Mouse (Mus musculus): ENCODE results near the gene Wapl.

The Wapl gene

GRCm38 (mm10) chr14:34693970-34694369 lies 20.2 kb downstream of the Wapl start:
- DNase-seq (ENCODE audit: low spot score in 2 of 2): no peak

- DNase-seq (ENCODE audit: low spot score in 2 of 2): no peak
These were observed 23.6 kb downstream of the Wapl start for GRCm38 (mm10) chr14:34697376-34697775.

GRCm38 (mm10) chr14:34710209-34710608 lies 36.5 kb downstream of the Wapl start:
- no peak for DNase-seq (ENCODE audit: low spot score in 2 of 2)

GRCm38 (mm10) chr14:34712027-34712426 lies 38.3 kb downstream of the Wapl start:
- no peak for DNase-seq (ENCODE audit: low spot score in 2 of 2)

GRCm38 (mm10) chr14:34712857-34713256 lies 39.1 kb downstream of the Wapl start:
- no peak for DNase-seq (ENCODE audit: low spot score in 2 of 2)

- DNase-seq (ENCODE audit: low spot score in 2 of 2): no peak
These were observed 44.4 kb downstream of the Wapl start for GRCm38 (mm10) chr14:34718150-34718549.

- no peak for DNase-seq (ENCODE audit: low spot score in 2 of 2)
These were observed 54.0 kb downstream of the Wapl start for GRCm38 (mm10) chr14:34727709-34728108.

GRCm38 (mm10) chr14:34735405-34735804 lies 61.7 kb downstream of the Wapl start:
- no peak for DNase-seq (ENCODE audit: low spot score in 2 of 2)

GRCm38 (mm10) chr14:34745401-34745800 lies 71.7 kb downstream of the Wapl start:
- DNase-seq (ENCODE audit: low spot score in 2 of 2): no peak

GRCm38 (mm10) chr14:34755731-34756130 lies 82.0 kb downstream of the Wapl start:
- no peak for DNase-seq (ENCODE audit: low spot score in 2 of 2)

GRCm38 (mm10) chr14:34759938-34760337 lies 86.2 kb downstream of the Wapl start:
- no peak for DNase-seq (ENCODE audit: low spot score in 2 of 2)

- DNase-seq (ENCODE audit: low spot score in 2 of 2): peak in 1 of 2 experiments; percentile 35
These were observed 87.6 kb downstream of the Wapl start for GRCm38 (mm10) chr14:34761082-34761959.

- no peak for DNase-seq (ENCODE audit: low spot score in 2 of 2)
These were observed 89.0 kb downstream of the Wapl start for GRCm38 (mm10) chr14:34762682-34763081.

GRCm38 (mm10) chr14:34763771-34764539 lies 90.2 kb downstream of the Wapl start:
- no peak for DNase-seq (ENCODE audit: low spot score in 2 of 2)

- DNase-seq (ENCODE audit: low spot score in 2 of 2): no peak
These were observed 91.2 kb downstream of the Wapl start for GRCm38 (mm10) chr14:34764908-34765307.

GRCm38 (mm10) chr14:34765380-34765779 lies 91.7 kb downstream of the Wapl start:
- DNase-seq (ENCODE audit: low spot score in 2 of 2): no peak

GRCm38 (mm10) chr14:34766181-34766580 lies 92.5 kb downstream of the Wapl start:
- no peak for DNase-seq (ENCODE audit: low spot score in 2 of 2)

- DNase-seq (ENCODE audit: low spot score in 2 of 2): peak; percentile 27 to 61
These were observed 94.6 kb downstream of the Wapl start for GRCm38 (mm10) chr14:34768373-34768772.

GRCm38 (mm10) chr14:34769021-34769566 lies 95.4 kb downstream of the Wapl start:
- peak in 1 of 2 experiments; percentile 68 for DNase-seq (ENCODE audit: low spot score in 2 of 2)

- DNase-seq (ENCODE audit: low spot score in 2 of 2): peak in 1 of 2 experiments; percentile 31
These were observed 95.9 kb downstream of the Wapl start for GRCm38 (mm10) chr14:34769567-34770158.

GRCm38 (mm10) chr14:34770467-34770866 lies 96.7 kb downstream of the Wapl start:
- no peak for DNase-seq (ENCODE audit: low spot score in 2 of 2)

- no peak for DNase-seq (ENCODE audit: low spot score in 2 of 2)
These were observed 97.9 kb downstream of the Wapl start for GRCm38 (mm10) chr14:34771601-34772000.

Data from left cerebral cortex, adult 9 months (tissue).